Mouse (Mus musculus) ES-E14 (cell line): ENCODE measurements around the gene Eif4ebp2. TPM values are rescaled to one million over a fixed set of nuclear protein-coding genes. Genes with fewer than 3 reads are reported as not detected.

Source experiments
- DNase-seq: peaks from one replicate; pipeline ENCODE4 v3.0.0-alpha.2; 2013; ENCODE audit warnings: low read depth, low spot score
- H3K27ac ChIP-seq: 2 replicates; pipeline ENCODE4 v1.5.1; 2012; ENCODE audit warnings: low read depth, mild to moderate bottlenecking, low read length, moderate library complexity, mixed read lengths; ENCODE audit not compliant: poor library complexity, insufficient read depth, severe bottlenecking
- H3K36me3 ChIP-seq: 2 replicates; pipeline ENCODE4 v1.6.1; 2012; ENCODE audit warnings: mild to moderate bottlenecking, low read length, moderate library complexity, mixed read lengths; ENCODE audit not compliant: control insufficient read depth, poor library complexity, insufficient read depth, severe bottlenecking
- H3K4me1 ChIP-seq, 2 experiments: fragments of 150-350 bp in 1 of 2; sonication (generic) in 1 of 2; 2 replicates each; pipeline ENCODE4 v1.6.1; 2012; ENCODE audit warnings: low read length in 2 of 2, mild to moderate bottlenecking in 1 of 2, mixed read lengths in 1 of 2; ENCODE audit not compliant: control insufficient read depth in 2 of 2, insufficient read depth in 2 of 2, poor library complexity in 1 of 2
- H3K4me3 ChIP-seq, 2 experiments: fragments of 150-350 bp in 1 of 2; sonication (generic) in 1 of 2; 2 replicates each; pipeline ENCODE4 v1.5.1; 2012; ENCODE audit warnings: low read length in 2 of 2, low read depth in 1 of 2, mild to moderate bottlenecking in 1 of 2, mixed read lengths in 1 of 2; ENCODE audit not compliant: insufficient read depth in 1 of 2, poor library complexity in 1 of 2, severe bottlenecking in 1 of 2
- H3K9ac ChIP-seq: 2 replicates; pipeline ENCODE4 v1.6.1; 2012; ENCODE audit warnings: low read depth, mild to moderate bottlenecking, low read length, mixed read lengths; ENCODE audit not compliant: poor library complexity, insufficient read depth, severe bottlenecking
- H3K9me3 ChIP-seq: fragments of 150-350 bp; sonication (generic); 2 replicates; pipeline ENCODE4 v1.6.1; 2012; ENCODE audit warnings: low read depth, mild to moderate bottlenecking, low read length; ENCODE audit not compliant: control insufficient read depth, insufficient read depth
- CHD2 ChIP-seq: IDR thresholded peaks from 2 replicates; pipeline ENCODE4 v1.6.1; 2014; ENCODE audit warnings: mild to moderate bottlenecking, low read depth, low read length, inconsistent platforms
- HCFC1 ChIP-seq: IDR thresholded peaks from 2 replicates; pipeline ENCODE4 v1.6.1; 2012; ENCODE audit warnings: low read length, inconsistent platforms, borderline replicate concordance; ENCODE audit not compliant: insufficient read depth
- MAFK ChIP-seq: IDR thresholded peaks from 2 replicates; pipeline ENCODE4 v1.6.1; 2014; ENCODE audit warnings: mild to moderate bottlenecking, low read depth, low read length, inconsistent platforms; ENCODE audit not compliant: insufficient read depth
- ZC3H11A ChIP-seq: IDR thresholded peaks from 2 replicates; pipeline ENCODE4 v1.6.1; 2012; ENCODE audit warnings: low read depth, mild to moderate bottlenecking, inconsistent platforms, low read length, borderline replicate concordance
- ZNF384 ChIP-seq: IDR thresholded peaks from 2 replicates; pipeline ENCODE4 v1.6.1; 2012; ENCODE audit warnings: low read depth, low read length, inconsistent platforms
- in situ Hi-C, 2 experiments: fragments of 600-800 bp; cut with MboI; formaldehyde crosslinking; loops; one replicate each; pipeline ENCODE4 v1.15.1; 2025; ENCODE audit warnings: low sequenced_read_pairs in 2 of 2, inconsistent platforms in 1 of 2; ENCODE audit not compliant: unreplicated experiment in 2 of 2
- total RNA-seq: library from RNA; depleted of rRNA; stranded (reverse); fragments of 300-350 nt; gene quantifications from 2 replicates; pipeline ENCODE4 v1.2.3, GENCODE M21; 2012

Eif4ebp2 gene
- total RNA-seq, 1 experiment = 32.3 TPM

DNA sequence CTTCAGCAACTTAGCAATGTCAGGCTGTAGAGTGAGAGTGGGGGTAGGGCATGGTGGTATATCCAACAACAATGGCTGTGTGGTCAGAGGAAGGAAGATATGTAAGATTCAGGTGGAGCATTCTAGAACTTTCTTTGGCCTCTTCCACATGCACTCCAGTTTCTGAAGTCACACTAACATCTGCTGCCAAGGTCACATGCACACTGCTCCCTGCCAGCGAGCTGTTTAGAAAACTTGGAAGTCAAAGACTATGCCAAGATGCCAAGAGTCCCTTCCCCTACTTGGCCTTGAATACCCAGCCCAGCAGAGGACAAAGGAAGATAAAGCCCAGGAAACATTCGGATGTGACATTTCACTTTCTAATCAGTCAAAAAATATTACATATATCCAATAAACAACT, 49.5 kb downstream of the Eif4ebp2 start:
- in situ Hi-C loops = no loop called here
- H3K9ac ChIP-seq = no peak overlapping the region
- no peaks in the 10 kb centered on the region for H3K36me3 ChIP-seq
- no peak overlapping the region for H3K4me3 ChIP-seq
- H3K27ac ChIP-seq = no peak overlapping the region
- H3K9me3 ChIP-seq = no peaks in the 10 kb centered on the region
- DNase-seq = no peak
- peaks cover 6 to 19% of the 10 kb centered on the region in 2 experiments; a peak in 3 of 4 replicates for H3K4me1 ChIP-seq
- TF ChIP-seq ZNF384 (no peak), CHD2 (no peak), HCFC1 (no peak), MAFK (no peak), ZC3H11A (no peak)

GRCm38 (mm10) chr10:61402480-61402879, 50.0 kb downstream of the Eif4ebp2 start:
- Histone ChIP-seq H3K4me3 (no peak overlapping the region), H3K36me3 (no peaks in the 10 kb centered on the region), H3K4me1 (peaks cover 6 to 17% of the 10 kb centered on the region in 2 experiments; a peak in 3 of 4 replicates), H3K9ac (no peak overlapping the region), H3K9me3 (no peaks in the 10 kb centered on the region), H3K27ac (no peak overlapping the region)
- TF ChIP-seq HCFC1 (no peak), ZNF384 (no peak), MAFK (no peak), CHD2 (no peak), ZC3H11A (peak; percentile 13; the same call in 1 of the 2 replicates)
- DNase-seq = no peak
- in situ Hi-C loops = no loop called here

DNA sequence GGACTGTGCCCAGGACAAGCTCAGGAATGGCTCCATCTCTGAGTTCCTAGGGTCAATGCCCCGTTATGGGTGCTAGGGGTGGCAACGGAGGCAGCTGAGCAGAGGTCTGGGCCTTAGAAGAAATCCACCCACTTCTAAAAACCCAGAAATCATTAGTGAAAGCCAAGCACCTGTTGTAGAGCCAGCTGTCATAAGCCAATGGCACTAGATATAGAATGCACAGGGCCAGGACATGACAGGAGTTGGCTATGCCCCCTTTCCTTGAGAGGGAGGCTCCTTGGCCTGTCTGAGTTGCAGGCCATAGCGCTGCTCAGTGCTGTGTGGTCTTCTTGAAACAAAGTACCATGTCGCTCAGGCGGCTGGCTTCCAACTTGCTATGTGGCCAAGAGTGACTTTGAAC, 52.1 kb downstream of the Eif4ebp2 start:
- peaks cover 5 to 11% of the 10 kb centered on the region in 2 experiments for H3K4me1 ChIP-seq
- no peak for DNase-seq
- in situ Hi-C loops = no loop called here
- no peaks in the 10 kb centered on the region for H3K9me3 ChIP-seq
- no peaks in the 10 kb centered on the region for H3K36me3 ChIP-seq
- H3K27ac ChIP-seq = no peak overlapping the region
- H3K4me3 ChIP-seq = no peak overlapping the region
- no peak overlapping the region for H3K9ac ChIP-seq
- no peak for TF ChIP-seq ZC3H11A
- no peak for TF ChIP-seq ZNF384
- no peak for TF ChIP-seq HCFC1
- no peak for TF ChIP-seq MAFK
- no peak for TF ChIP-seq CHD2

DNA sequence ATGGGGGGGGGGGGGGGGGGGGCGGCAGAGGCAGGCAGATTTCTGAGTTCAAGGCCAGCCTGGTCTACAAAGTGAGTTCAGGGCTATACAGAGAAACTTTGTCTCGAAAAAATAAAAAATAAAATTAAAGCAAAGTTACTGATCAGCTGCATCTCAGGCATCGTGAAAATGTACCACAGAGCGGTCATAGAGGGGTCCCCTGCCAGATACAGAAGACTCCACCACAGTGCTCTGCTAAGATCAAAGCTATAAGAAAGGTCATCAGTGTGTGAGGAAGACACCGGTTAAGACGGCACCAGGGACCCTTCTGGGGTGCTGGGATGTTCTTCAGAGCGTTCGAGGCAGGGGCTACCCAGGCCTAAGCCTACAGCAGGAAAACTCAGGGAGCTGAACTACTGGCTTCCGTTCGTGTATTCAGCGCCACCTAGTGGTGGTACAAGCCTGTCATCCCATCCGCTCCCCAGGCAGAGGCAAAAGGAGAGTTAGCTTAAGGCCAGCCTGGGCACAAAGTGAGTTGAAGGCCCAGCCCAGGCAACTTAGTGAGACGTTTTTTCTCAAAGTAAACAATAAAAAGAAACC, 53.2 kb downstream of the Eif4ebp2 start:
- Histone ChIP-seq H3K4me3 (no peak overlapping the region), H3K36me3 (no peaks in the 10 kb centered on the region), H3K27ac (no peak overlapping the region), H3K4me1 (peaks cover 4 to 10% of the 10 kb centered on the region in 2 experiments), H3K9me3 (no peaks in the 10 kb centered on the region), H3K9ac (0 out of 2 replicates have a peak overlapping the region, but pooled peaks have one; percentile 41)
- in situ Hi-C loops = no loop called here
- peak; percentile 79 for DNase-seq
- TF ChIP-seq ZC3H11A = peak; percentile 40; the same call in 1 of the 2 replicates
- no peak for TF ChIP-seq ZNF384

GRCm38 (mm10) chr10:61398125-61398524, 54.3 kb downstream of the Eif4ebp2 start:
- Histone ChIP-seq H3K27ac (no peak overlapping the region), H3K36me3 (no peaks in the 10 kb centered on the region), H3K4me1 (peaks cover 4 to 15% of the 10 kb centered on the region in 2 experiments), H3K9ac (no peak overlapping the region), H3K4me3 (no peak overlapping the region), H3K9me3 (no peaks in the 10 kb centered on the region)
- TF ChIP-seq MAFK (no peak), ZC3H11A (no peak), HCFC1 (no peak), ZNF384 (no peak), CHD2 (no peak)
- DNase-seq = no peak
- in situ Hi-C loops = no loop called here
